Mouse (Mus musculus): ENCODE data around the gene Ak5. TPM values are rescaled to one million over a fixed set of nuclear protein-coding genes. Genes with fewer than 3 reads are reported as not detected.
"Not testable (repeated sequence)": the region's sequence is repeated elsewhere in the genome, so short reads cannot be mapped to it uniquely, and the experiment has no call there.

The Ak5 gene
- polyA plus RNA-seq, 1 experiment from 2014 or later = 2.6 TPM

- ATAC-seq (ENCODE audit: borderline replicate concordance, extremely low read depth, low FRiP score, low TSS enrichment) = no peak
- Histone ChIP-seq H3K4me2 (no peak overlapping the region), H3K27me3 (no peaks in the 10 kb centered on the region), H3K27ac (no peak overlapping the region), H3K4me3 (no peak overlapping the region), H3K9me3 (no peaks in the 10 kb centered on the region), H3K4me1 (no peaks in the 10 kb centered on the region), H3K36me3 (no peaks in the 10 kb centered on the region), H3K9ac (no peak overlapping the region)
- 82% methylated on average over 8 of the region's 8 CpGs for WGBS
Observed at GRCm38 (mm10) chr3:152468032-152468431, 200.1 kb downstream of the Ak5 start.

GRCm38 (mm10) chr3:152467312-152467711 lies 200.8 kb downstream of the Ak5 start:
- Histone ChIP-seq H3K9me3 (no peaks in the 10 kb centered on the region), H3K9ac (no peak overlapping the region), H3K4me1 (no peaks in the 10 kb centered on the region), H3K27ac (no peak overlapping the region), H3K36me3 (no peaks in the 10 kb centered on the region), H3K27me3 (no peaks in the 10 kb centered on the region), H3K4me2 (no peak overlapping the region), H3K4me3 (no peak overlapping the region)
- ATAC-seq (ENCODE audit: borderline replicate concordance, extremely low read depth, low FRiP score, low TSS enrichment) = no peak
- 76% methylated on average over 4 of the region's 4 CpGs for WGBS

GRCm38 (mm10) chr3:152466849-152467248 lies 201.3 kb downstream of the Ak5 start:
- ATAC-seq (ENCODE audit: borderline replicate concordance, extremely low read depth, low FRiP score, low TSS enrichment) = no peak
- no peak overlapping the region for H3K9ac ChIP-seq

GRCm38 (mm10) chr3:152465338-152465737 lies 202.8 kb downstream of the Ak5 start:
- H3K36me3 ChIP-seq = peaks cover 2% of the 10 kb centered on the region; the same call in 1 of the 2 replicates
- WGBS = 86% methylated on average over 6 of the region's 6 CpGs
- no peak overlapping the region for H3K4me2 ChIP-seq
- no peak overlapping the region for H3K9ac ChIP-seq
- no peak overlapping the region for H3K27ac ChIP-seq
- no peaks in the 10 kb centered on the region for H3K27me3 ChIP-seq
- no peak overlapping the region for H3K4me3 ChIP-seq
- no peaks in the 10 kb centered on the region for H3K9me3 ChIP-seq
- ATAC-seq (ENCODE audit: borderline replicate concordance, extremely low read depth, low FRiP score, low TSS enrichment) = no peak
- no peaks in the 10 kb centered on the region for H3K4me1 ChIP-seq

More at GRCm38 (mm10) chr3:152466849-152467248, 201.3 kb downstream of the Ak5 start:
- WGBS = 71% methylated on average over 9 of the region's 9 CpGs
- H3K9me3 ChIP-seq = no peaks in the 10 kb centered on the region
- H3K36me3 ChIP-seq = no peaks in the 10 kb centered on the region
- H3K4me2 ChIP-seq = no peak overlapping the region
- no peak overlapping the region for H3K4me3 ChIP-seq
- H3K27ac ChIP-seq = no peak overlapping the region
- H3K27me3 ChIP-seq = no peaks in the 10 kb centered on the region
- H3K4me1 ChIP-seq = no peaks in the 10 kb centered on the region

GRCm38 (mm10) chr3:152464462-152464861 lies 203.7 kb downstream of the Ak5 start:
- Histone ChIP-seq H3K4me1 (no peaks in the 10 kb centered on the region), H3K4me2 (no peak overlapping the region), H3K27ac (no peak overlapping the region), H3K4me3 (no peak overlapping the region), H3K36me3 (peaks cover 4% of the 10 kb centered on the region; the same call in 1 of the 2 replicates), H3K9ac (no peak overlapping the region), H3K27me3 (no peaks in the 10 kb centered on the region), H3K9me3 (no peaks in the 10 kb centered on the region)
- 96% methylated on average over 3 of the region's 3 CpGs for WGBS
- no peak for ATAC-seq (ENCODE audit: borderline replicate concordance, extremely low read depth, low FRiP score, low TSS enrichment)

- 91% methylated on average over 10 of the region's 10 CpGs for WGBS
Observed at GRCm38 (mm10) chr3:152462900-152463299, 205.3 kb downstream of the Ak5 start.

GRCm38 (mm10) chr3:152462038-152462547 lies 206.1 kb downstream of the Ak5 start:
- no peak overlapping the region for H3K4me3 ChIP-seq
- H3K9ac ChIP-seq = no peak overlapping the region
- H3K4me1 ChIP-seq = no peaks in the 10 kb centered on the region
- peaks cover 12% of the 10 kb centered on the region for H3K36me3 ChIP-seq
- no peaks in the 10 kb centered on the region for H3K9me3 ChIP-seq
- no peak overlapping the region for H3K4me2 ChIP-seq
- ATAC-seq (ENCODE audit: borderline replicate concordance, extremely low read depth, low FRiP score, low TSS enrichment) = 0 out of 2 replicates have a peak, but pooled peaks have one; percentile 15
- H3K27me3 ChIP-seq = no peaks in the 10 kb centered on the region
- WGBS = 81% methylated on average over 10 of the region's 10 CpGs
- H3K27ac ChIP-seq = no peak overlapping the region

More at GRCm38 (mm10) chr3:152462900-152463299, 205.3 kb downstream of the Ak5 start:
- Histone ChIP-seq H3K9ac (no peak overlapping the region), H3K36me3 (peaks cover 4% of the 10 kb centered on the region; the same call in 1 of the 2 replicates), H3K4me2 (no peak overlapping the region), H3K27me3 (no peaks in the 10 kb centered on the region), H3K4me1 (no peaks in the 10 kb centered on the region), H3K4me3 (no peak overlapping the region), H3K9me3 (no peaks in the 10 kb centered on the region), H3K27ac (no peak overlapping the region)
- ATAC-seq (ENCODE audit: borderline replicate concordance, extremely low read depth, low FRiP score, low TSS enrichment) = no peak

- Histone ChIP-seq H3K36me3 (peaks cover 23% of the 10 kb centered on the region), H3K9ac (no peak overlapping the region), H3K4me2 (no peak overlapping the region), H3K27me3 (no peaks in the 10 kb centered on the region), H3K4me1 (no peaks in the 10 kb centered on the region), H3K9me3 (no peaks in the 10 kb centered on the region), H3K4me3 (no peak overlapping the region), H3K27ac (no peak overlapping the region)
- no peak for ATAC-seq (ENCODE audit: borderline replicate concordance, extremely low read depth, low FRiP score, low TSS enrichment)
- 38% methylated on average over 4 of the region's 4 CpGs for WGBS
Observed at GRCm38 (mm10) chr3:152460802-152461201, 207.4 kb downstream of the Ak5 start.

- WGBS = 80% methylated on average over 4 of the region's 4 CpGs
- ATAC-seq (ENCODE audit: borderline replicate concordance, extremely low read depth, low FRiP score, low TSS enrichment); H3K4me2 ChIP-seq; H3K27ac ChIP-seq; H3K27me3 ChIP-seq; H3K9ac ChIP-seq; H3K4me3 ChIP-seq; H3K4me1 ChIP-seq; H3K9me3 ChIP-seq: not testable (repeated sequence)
- H3K36me3 ChIP-seq = peaks cover 36% of the 10 kb centered on the region
Observed at GRCm38 (mm10) chr3:152458875-152459274, 209.3 kb downstream of the Ak5 start.

GRCm38 (mm10) chr3:152457308-152458035 lies 210.7 kb downstream of the Ak5 start:
- no peak overlapping the region for H3K4me3 ChIP-seq
- ATAC-seq (ENCODE audit: borderline replicate concordance, extremely low read depth, low FRiP score, low TSS enrichment) = no peak
- H3K36me3 ChIP-seq = peaks cover 39% of the 10 kb centered on the region
- H3K9me3 ChIP-seq = no peaks in the 10 kb centered on the region
- H3K4me2 ChIP-seq = no peak overlapping the region
- no peaks in the 10 kb centered on the region for H3K4me1 ChIP-seq
- H3K9ac ChIP-seq = no peak overlapping the region
- 87% methylated on average over 2 of the region's 2 CpGs for WGBS
- H3K27me3 ChIP-seq = no peaks in the 10 kb centered on the region
- no peak overlapping the region for H3K27ac ChIP-seq

GRCm38 (mm10) chr3:152453163-152453562 lies 215.0 kb downstream of the Ak5 start:
- peaks cover 66% of the 10 kb centered on the region for H3K36me3 ChIP-seq
- WGBS = 87% methylated on average over 3 of the region's 4 CpGs
- ATAC-seq (ENCODE audit: borderline replicate concordance, extremely low read depth, low FRiP score, low TSS enrichment) = no peak

GRCm38 (mm10) chr3:152446966-152447365 lies 221.2 kb downstream of the Ak5 start:
- Histone ChIP-seq H3K27ac (no peak overlapping the region), H3K9ac (no peak overlapping the region), H3K4me1 (no peaks in the 10 kb centered on the region), H3K27me3 (no peaks in the 10 kb centered on the region), H3K9me3 (no peaks in the 10 kb centered on the region), H3K4me3 (no peak overlapping the region), H3K36me3 (peaks cover 26% of the 10 kb centered on the region), H3K4me2 (no peak overlapping the region)
- WGBS = 80% methylated on average over 1 of the region's 1 CpGs
- no peak for ATAC-seq (ENCODE audit: borderline replicate concordance, extremely low read depth, low FRiP score, low TSS enrichment)

More at GRCm38 (mm10) chr3:152453163-152453562, 215.0 kb downstream of the Ak5 start:
- no peaks in the 10 kb centered on the region for H3K9me3 ChIP-seq
- H3K27ac ChIP-seq = no peak overlapping the region
- no peak overlapping the region for H3K4me2 ChIP-seq
- H3K27me3 ChIP-seq = no peaks in the 10 kb centered on the region
- no peak overlapping the region for H3K9ac ChIP-seq
- no peaks in the 10 kb centered on the region for H3K4me1 ChIP-seq
- no peak overlapping the region for H3K4me3 ChIP-seq
